Mouse (Mus musculus): Measurements from ENCODE around the gene Rex1bd. TPM values are rescaled to one million over a fixed set of nuclear protein-coding genes. Genes with fewer than 3 reads are reported as not detected.

The Rex1bd gene
- polyA plus RNA-seq, 1 experiment, result 347 TPM

GRCm38 (mm10) chr8:70481908-70482307 is 24.6 kb downstream of the Rex1bd start:
- TF ChIP-seq GATA1 (IDR thresholded peaks at IDR 0.05; ENCODE audit: low read length), result no peak

- no peak for TF ChIP-seq GATA1 (IDR thresholded peaks at IDR 0.05; ENCODE audit: low read length)
Measured at GRCm38 (mm10) chr8:70477269-70477982, 29.1 kb downstream of the Rex1bd start.

GRCm38 (mm10) chr8:70476333-70477268 is 30.0 kb downstream of the Rex1bd start, which contains the start of gene Klhl26:
Gene Klhl26 (minus strand): TSS chr8:70476968.
- TF ChIP-seq GATA1 (IDR thresholded peaks at IDR 0.05; ENCODE audit: low read length), result no peak

- no peak for TF ChIP-seq GATA1 (IDR thresholded peaks at IDR 0.05; ENCODE audit: low read length)
Measured at GRCm38 (mm10) chr8:70471856-70472255, 34.7 kb downstream of the Rex1bd start.

GRCm38 (mm10) chr8:70469938-70470337 is 36.6 kb downstream of the Rex1bd start:
- no peak for TF ChIP-seq GATA1 (IDR thresholded peaks at IDR 0.05; ENCODE audit: low read length)

GRCm38 (mm10) chr8:70469295-70469916 is 37.1 kb downstream of the Rex1bd start:
- no peak for TF ChIP-seq GATA1 (IDR thresholded peaks at IDR 0.05; ENCODE audit: low read length)

- no peak for TF ChIP-seq GATA1 (IDR thresholded peaks at IDR 0.05; ENCODE audit: low read length)
Measured at GRCm38 (mm10) chr8:70468733-70469132, 37.8 kb downstream of the Rex1bd start.

- no peak for TF ChIP-seq GATA1 (IDR thresholded peaks at IDR 0.05; ENCODE audit: low read length)
Measured at GRCm38 (mm10) chr8:70467907-70468306, 38.6 kb downstream of the Rex1bd start.

- no peak for TF ChIP-seq GATA1 (IDR thresholded peaks at IDR 0.05; ENCODE audit: low read length)
Measured at GRCm38 (mm10) chr8:70467229-70467725, 39.3 kb downstream of the Rex1bd start.

- no peak for TF ChIP-seq GATA1 (IDR thresholded peaks at IDR 0.05; ENCODE audit: low read length)
Measured at GRCm38 (mm10) chr8:70466771-70467170, 39.8 kb downstream of the Rex1bd start.

- no peak for TF ChIP-seq GATA1 (IDR thresholded peaks at IDR 0.05; ENCODE audit: low read length)
Measured at GRCm38 (mm10) chr8:70466305-70466704, 40.2 kb downstream of the Rex1bd start.

GRCm38 (mm10) chr8:70465701-70466100 is 40.9 kb downstream of the Rex1bd start:
- no peak for TF ChIP-seq GATA1 (IDR thresholded peaks at IDR 0.05; ENCODE audit: low read length)

GRCm38 (mm10) chr8:70464162-70464561 is 42.4 kb downstream of the Rex1bd start:
- no peak for TF ChIP-seq GATA1 (IDR thresholded peaks at IDR 0.05; ENCODE audit: low read length)

- TF ChIP-seq GATA1 (IDR thresholded peaks at IDR 0.05; ENCODE audit: low read length), result no peak
Measured at GRCm38 (mm10) chr8:70463306-70463705, 43.2 kb downstream of the Rex1bd start.

GRCm38 (mm10) chr8:70462516-70462813 is 44.1 kb downstream of the Rex1bd start:
- TF ChIP-seq GATA1 (IDR thresholded peaks at IDR 0.05; ENCODE audit: low read length), result no peak

Measured in G1E-ER4 (cell line).